Mouse (Mus musculus): ENCODE data around the gene Bcas3. TPM values are rescaled to one million over a fixed set of nuclear protein-coding genes. Genes with fewer than 3 reads are reported as not detected.

The Bcas3 gene
- total RNA-seq, 2 experiments from 2014 or later, result 58.3 to 59.5 TPM

DNA sequence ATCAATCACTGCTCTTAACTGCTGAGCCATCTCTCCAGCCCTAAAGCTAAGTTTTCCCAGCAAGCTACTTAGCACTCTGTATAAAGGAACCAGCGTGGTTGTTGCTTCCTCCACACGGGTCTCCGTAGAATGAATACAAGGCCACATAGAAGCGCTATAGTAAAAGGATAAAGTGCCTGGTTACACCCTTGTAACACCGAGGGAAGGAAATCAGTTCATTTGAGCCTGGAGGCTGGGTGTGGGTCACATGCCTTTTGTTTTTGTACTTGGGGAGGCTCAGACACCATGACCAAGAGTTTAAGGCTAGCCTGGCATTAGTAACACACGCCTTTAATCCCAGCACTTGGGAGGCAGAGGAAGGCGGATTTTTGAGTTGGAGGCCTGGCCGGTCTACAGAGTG, 8.7 kb downstream of the Bcas3 start:
- intact Hi-C loops (cut with DNase I), result no loop called here
- DNase-seq (ENCODE audit: low spot score in 2 of 2), result no peak

DNA sequence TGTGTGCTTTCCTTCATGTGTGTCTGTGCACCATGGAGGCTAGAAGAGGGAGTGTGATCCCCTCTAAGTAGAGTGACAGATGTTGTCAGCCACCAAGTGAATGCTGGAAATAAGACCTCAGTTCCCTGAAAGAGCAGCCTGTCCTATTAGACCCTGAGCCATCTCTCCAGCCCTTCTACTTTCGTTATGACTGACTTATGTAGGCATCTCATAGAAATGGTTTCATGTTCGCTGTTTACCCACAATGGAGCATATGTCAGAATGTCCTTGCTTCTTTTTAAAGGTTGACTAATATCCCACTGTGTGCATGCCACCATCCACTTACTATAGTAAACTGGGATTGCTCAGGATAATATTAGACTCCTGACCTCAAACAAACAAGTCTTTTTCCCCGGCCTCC, 13.2 kb downstream of the Bcas3 start:
- intact Hi-C loops (cut with DNase I), result no loop called here
- DNase-seq (ENCODE audit: low spot score in 2 of 2), result no peak

DNA sequence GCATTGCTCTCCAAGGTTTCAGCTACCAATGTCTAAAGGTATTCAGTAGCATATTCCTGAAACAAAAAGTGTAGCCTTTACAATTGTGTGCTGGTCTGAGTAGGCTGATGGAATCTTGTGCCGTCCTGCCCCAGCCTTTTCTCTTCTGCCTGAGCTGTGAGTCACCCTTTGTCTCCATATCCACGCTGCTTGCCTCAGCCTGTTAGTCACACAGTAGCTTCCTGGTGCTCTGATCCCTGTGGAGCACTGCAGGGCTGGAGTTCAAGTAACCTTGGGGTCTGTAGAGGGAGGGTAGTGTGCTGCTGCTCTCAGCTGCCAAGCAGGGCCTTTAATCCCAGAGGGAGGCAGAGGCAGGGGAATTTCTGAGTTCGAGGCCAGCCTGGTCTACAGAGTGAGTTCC, 14.9 kb downstream of the Bcas3 start:
- no peak for DNase-seq (ENCODE audit: low spot score in 2 of 2)
- intact Hi-C loops (cut with DNase I), result no loop called here

DNA sequence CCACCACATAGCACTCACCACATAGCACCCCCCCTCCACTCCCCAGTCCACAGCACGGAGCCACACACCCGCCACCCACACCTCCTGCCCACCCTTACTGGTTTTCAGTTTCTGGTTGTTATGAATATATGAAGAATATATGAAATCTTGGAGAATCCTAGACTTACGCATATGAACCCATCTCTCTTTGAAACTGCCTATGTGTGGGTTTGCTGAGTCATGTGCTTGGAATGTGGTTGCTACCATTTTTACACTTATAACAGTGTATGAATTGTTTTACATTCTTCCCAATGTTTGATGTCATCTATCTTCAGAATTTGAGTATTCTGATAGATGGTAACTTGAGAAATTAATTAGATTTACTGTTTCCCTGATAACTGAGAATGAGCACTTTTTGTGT, 26.1 kb downstream of the Bcas3 start:
- intact Hi-C loops (cut with DNase I), result no loop called here
- no peak for DNase-seq (ENCODE audit: low spot score in 2 of 2)

DNA sequence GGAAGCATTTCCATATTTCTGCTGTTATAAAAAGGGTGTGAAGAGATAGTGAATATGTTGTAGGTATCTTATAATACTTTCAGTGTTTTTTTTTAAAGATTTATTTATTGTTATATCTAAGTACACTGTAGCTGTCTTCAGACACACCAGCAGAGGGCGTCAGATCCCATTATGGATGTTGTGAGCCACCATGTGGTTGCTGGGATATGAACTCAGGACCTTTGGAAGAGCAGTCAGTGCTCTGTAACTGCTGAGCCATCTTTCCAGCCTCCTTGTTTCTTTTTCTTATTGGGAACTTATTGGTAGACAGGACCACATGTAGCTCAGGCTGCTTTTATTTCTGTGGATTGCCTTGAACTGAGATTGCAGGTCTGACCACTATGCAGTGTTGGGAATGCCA, 27.1 kb downstream of the Bcas3 start:
- DNase-seq (ENCODE audit: low spot score in 2 of 2), result no peak
- intact Hi-C loops (cut with DNase I), result loop anchor here (5.0 kb wide), 3 partner anchors 72 to 687 kb away; no protein-coding TSS in a partner anchor

DNA sequence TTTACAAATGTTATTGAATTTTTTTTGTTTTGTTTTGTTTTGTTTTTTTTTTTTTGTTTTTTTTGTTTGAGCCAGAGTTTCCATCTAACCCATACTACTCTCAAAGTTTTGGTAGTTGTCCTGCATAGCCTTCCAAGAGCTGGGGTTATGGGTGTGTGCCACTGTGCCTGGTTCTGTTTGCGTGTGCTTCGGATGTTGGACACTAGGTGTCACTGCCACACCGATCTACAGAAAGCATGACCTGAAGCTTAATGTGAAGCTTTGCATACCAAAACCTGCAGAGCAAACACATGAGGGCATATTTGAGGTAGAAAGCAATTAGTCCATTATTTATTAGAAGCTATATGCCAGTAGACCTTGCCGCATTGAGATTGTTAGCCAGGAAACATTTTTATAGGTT, 29.1 kb downstream of the Bcas3 start:
- intact Hi-C loops (cut with DNase I), result loop anchor here (5.0 kb wide), 3 partner anchors 70 to 685 kb away; no protein-coding TSS in a partner anchor
- peak; percentile 67 to 79 for DNase-seq (ENCODE audit: low spot score in 2 of 2)

DNA sequence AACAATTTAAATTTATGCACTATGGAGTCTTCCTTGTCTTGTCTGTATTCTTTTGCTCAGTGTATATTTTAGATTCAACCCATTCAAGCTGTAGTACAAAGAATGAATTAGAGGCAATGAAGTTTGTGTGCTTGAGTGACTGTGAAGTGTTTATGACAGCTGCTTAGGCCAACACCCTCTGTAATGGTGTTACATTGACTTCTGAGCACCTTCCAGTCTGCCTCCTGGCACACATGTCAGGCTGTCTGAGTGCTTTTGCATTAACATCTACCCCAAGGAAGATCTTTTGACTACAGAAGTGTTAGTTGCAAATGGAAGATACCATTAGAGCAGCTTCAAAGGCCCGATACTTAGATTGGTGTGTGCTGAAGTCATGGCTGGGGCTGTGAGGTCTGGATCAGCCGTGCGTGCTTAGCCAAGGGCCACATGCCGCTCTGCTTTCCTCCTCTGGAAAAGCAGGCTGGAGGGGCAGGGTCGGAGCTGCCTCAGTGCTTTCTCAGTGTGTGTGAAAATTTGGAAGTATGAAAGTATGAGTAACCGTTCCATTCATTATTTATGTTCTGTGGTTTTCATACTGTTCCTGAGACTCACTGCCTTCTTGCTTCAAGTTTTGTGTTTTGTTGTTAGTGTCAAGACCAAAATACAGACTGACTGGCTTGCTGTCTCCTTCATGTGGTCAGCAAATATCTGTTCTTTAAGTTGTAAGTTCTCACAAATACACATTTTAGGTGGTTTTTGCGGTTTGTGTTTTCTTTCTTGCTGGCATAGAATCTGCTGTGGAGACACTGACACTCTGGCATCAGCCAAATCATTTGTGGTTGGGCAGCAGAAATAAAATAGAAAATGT, 31.2 kb downstream of the Bcas3 start:
- no peak for DNase-seq (ENCODE audit: low spot score in 2 of 2)
- intact Hi-C loops (cut with DNase I), result loop anchor here (5.0 kb wide), 3 partner anchors 68 to 683 kb away; no protein-coding TSS in a partner anchor

DNA sequence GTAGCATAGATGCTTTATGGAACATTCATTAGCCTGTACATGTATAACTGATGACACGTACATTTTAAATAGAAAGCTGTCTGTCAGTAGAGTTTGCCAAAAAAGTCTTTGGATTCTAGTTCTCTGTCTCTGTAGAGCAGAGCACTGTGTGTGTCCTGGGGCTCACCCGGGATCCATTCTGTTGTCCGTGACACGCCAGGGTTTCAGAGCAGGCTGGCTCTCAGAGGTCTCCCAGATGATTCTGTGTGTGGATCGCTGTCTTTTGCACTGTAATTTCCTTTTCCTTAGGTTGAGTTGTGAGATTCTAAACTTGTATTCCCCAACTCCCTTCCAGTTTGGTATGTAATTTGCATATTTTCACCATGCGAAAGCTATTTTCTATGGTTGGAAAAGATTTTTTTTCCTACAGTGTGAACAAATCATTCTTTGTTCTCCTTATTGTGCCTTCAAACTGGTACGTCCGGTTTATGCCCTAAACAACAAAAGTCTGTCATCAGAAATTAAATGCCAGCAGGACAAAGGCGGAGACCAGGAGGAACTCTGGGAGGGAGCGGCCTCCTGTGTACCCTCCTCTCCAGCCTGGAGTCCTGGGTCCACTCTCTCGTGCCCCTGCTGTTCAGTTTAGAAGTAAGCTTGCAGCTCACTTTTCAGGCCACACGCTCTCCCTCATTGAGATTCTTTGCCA, 39.4 kb downstream of the Bcas3 start:
- no peak for DNase-seq (ENCODE audit: low spot score in 2 of 2)
- intact Hi-C loops (cut with DNase I), result no loop called here

DNA sequence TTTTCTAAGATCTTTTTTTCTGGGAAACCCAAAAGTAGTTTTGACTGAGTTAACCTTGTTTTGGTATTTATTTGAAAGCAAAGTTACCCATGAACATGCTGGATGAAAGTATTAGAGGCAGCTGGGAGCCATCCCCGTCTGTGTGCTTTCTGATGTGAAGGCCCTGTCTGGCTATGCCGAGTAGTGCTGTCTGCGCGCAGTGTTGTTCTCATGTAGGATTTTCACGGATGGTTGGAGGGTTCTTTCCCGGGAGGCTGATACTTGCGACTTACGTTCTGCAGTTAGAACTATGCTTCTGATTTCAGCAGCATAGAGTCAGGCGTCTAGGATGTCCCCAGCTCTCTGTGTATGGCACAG, 39.9 kb downstream of the Bcas3 start:
- DNase-seq (ENCODE audit: low spot score in 2 of 2), result no peak
- intact Hi-C loops (cut with DNase I), result no loop called here

DNA sequence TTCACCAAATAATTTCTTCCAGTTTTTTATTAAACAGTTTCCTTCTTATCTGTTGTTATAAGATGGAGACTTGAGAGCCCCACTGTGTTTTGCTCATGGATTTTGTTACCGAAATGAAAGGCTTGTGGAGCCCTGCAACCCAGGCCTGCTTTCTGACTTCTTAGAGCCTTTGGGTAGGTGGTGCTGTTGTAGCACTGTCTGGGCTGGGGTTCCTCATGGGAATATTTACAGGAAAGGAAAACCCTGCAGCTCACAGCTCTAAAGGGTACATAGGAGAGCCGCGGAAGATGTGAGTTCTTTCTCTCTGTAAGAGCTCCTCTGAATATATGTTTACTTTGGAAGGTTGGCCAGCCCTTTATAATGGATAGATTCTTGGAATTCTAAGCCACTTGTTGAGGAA, 41.0 kb downstream of the Bcas3 start:
- DNase-seq (ENCODE audit: low spot score in 2 of 2), result no peak
- intact Hi-C loops (cut with DNase I), result no loop called here

DNA sequence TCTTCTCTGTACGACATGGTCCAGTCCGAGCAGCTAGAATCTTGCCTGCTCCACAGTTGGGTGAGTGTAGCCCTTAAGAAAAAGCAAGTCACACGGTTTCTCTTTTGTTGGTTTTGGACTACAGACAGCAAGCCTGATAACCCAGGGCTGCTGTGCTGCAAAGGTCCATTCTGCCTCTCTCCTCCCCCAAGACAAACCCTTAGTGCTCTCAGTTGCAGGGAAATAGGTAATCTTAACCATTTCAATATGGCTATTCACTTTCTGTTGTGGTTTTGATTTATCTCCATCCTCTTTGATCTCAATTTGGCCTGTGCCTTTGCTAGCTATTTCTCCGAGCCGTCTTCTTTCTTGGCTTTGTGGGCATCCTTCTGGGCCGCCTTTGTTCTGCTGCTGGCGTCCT, 42.4 kb downstream of the Bcas3 start:
- intact Hi-C loops (cut with DNase I), result no loop called here
- DNase-seq (ENCODE audit: low spot score in 2 of 2), result no peak

DNA sequence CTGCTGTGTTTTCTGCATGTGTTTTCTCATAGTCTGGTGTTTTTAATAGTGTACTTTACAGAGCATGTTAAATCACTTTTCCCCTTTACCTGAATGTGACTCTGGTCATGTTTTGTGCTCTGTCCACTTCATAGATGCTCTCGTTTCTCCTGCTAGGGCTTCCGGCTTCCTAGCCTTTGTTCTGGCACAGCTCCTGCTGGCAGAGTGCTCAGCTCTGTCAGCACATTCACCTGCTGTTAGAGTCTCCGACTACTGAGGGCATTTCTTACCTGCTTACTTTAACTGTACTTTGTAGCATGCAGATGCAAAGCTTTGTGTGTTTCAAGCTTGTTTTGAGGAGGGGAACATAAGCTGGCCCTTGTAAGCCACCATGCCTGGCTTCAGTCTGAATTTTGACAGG, 53.6 kb downstream of the Bcas3 start:
- intact Hi-C loops (cut with DNase I), result no loop called here
- no peak for DNase-seq (ENCODE audit: low spot score in 2 of 2)

DNA sequence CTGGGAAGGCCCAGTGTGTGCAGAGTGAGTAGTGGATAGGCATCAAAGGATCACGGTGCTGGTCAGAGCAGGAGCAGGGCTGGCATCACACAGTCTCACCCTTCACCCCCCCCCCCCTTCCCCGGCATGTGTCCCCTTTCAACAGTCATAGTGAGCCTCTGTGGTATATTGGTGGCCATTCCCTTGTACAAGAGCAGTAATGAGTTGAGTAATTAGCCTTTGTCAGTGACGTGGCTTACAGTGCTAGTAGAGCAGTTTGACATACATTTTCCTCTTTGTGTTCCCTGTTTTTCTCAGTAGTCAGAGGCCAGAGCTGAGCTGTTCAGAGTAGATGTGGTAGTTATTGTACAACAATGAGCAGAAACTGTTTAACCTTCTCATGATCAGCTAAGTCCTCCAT, 54.7 kb downstream of the Bcas3 start:
- intact Hi-C loops (cut with DNase I), result no loop called here

DNA sequence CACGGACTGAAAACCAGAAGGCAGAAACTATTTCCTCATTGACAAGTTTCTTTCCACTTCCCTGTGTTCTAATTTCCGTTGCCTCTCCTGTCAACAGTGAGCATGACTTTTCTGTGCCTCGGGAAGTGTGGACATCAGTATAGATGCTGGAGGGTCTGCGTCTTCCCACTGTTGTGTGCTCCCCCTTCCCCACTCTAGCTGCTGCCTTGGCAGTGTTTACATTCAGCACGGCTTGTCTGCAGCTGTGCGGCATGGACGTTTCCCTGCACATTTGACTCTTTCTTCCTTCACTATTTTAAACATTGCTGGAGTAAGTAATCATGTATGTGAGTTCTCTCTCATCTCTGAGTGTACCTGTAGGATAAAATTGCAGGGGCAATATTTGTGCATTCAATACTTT, 59.4 kb downstream of the Bcas3 start:
- DNase-seq (ENCODE audit: low spot score in 2 of 2), result no peak
- intact Hi-C loops (cut with DNase I), result no loop called here

More for the DNA sequence above, 54.7 kb downstream of the Bcas3 start:
- DNase-seq (ENCODE audit: low spot score in 2 of 2), result no peak

DNA sequence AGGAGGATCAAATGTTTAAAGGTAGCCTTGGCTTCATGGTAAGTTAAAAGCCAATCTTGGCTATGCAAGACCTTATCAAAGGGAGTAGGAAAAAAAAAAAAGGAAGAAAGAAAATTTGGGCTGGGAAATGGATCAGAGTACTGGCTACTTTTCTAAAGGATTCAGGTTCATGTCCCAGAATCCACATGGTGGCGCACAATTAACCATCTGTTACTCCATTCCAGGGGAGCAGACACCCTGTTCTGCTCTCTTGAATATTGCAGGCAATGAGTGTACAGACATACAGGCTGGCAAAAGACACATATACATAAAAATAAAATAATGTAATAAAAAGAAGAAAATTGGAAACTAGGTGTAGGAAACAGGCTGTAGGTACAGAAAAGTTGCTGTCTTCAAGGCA, 61.5 kb downstream of the Bcas3 start:
- intact Hi-C loops (cut with DNase I), result no loop called here

DNA sequence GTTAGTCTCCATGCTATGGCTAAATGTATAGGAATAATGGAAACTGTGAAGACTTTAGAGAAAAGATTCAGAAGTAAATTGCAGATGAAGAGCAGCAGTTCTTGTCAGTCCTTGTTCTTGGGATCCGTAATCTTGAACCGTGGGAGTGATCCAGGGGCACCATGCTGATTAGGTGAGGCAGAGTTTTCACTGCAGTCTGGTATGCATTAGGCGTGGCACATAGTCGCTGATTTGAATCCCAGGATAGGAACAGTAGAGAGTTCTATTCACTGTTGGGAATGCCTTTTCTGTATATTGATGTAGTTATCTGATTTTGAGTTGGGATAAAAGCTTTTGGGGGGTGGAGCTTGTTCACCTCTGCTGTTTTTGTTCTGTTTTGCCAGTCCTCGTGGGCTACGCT, 74.4 kb downstream of the Bcas3 start:
- DNase-seq (ENCODE audit: low spot score in 2 of 2), result no peak
- intact Hi-C loops (cut with DNase I), result no loop called here

More for the DNA sequence above, 61.5 kb downstream of the Bcas3 start:
- no peak for DNase-seq (ENCODE audit: low spot score in 2 of 2)

DNA sequence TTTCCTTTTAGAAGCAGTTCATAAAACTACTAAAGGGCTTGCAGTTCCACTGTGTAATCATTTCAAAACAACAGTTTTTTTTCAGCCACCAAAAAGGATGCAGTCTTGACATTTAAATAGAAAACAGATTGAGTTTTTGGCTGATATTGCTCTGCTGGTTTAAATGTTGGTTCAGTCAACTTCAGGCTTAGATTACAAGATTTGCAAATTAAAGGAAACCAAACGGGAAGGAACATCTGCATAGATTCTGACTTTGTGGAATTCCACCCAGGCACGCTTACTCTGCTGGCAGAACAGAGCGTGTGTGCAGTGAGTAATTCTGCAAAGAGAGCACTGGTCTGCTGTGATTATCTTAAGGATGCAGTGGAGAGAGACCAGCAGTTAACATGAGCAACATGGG, 75.3 kb downstream of the Bcas3 start:
- DNase-seq (ENCODE audit: low spot score in 2 of 2), result no peak
- intact Hi-C loops (cut with DNase I), result no loop called here

DNA sequence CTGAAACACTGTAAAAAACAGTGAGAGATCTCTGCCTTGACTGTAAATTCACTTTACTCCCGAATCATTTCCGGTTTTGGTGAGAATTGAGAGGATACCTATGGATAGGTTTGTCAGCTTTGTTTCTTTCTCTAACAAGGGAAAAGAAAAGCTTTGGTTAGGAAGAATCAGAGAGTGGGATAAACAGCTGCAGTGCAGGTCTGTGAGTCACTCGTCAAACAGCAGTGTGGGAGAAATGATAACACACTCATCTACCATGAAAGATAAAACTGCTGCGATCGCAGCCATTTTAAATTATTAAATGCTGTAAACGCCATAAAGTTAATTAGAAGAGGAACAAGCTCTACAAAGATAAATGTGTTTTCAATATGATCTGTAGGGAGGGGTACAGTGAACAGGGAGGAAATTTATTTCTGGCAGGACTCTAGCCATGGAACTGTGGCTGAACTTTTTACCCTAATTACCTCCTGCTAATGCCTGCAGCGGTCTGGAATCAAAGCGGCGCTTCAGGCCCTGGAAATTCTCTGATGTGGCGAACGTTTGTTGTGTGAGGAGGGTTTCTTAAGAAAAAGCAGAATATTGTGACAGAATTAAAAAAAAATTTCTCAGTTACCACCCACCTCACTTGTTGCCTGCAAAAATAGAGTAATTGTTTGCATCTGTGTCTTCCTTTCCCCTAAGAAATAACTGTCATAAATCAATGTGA, 77.9 kb downstream of the Bcas3 start:
- no peak for DNase-seq (ENCODE audit: low spot score in 2 of 2)
- intact Hi-C loops (cut with DNase I), result no loop called here

DNA sequence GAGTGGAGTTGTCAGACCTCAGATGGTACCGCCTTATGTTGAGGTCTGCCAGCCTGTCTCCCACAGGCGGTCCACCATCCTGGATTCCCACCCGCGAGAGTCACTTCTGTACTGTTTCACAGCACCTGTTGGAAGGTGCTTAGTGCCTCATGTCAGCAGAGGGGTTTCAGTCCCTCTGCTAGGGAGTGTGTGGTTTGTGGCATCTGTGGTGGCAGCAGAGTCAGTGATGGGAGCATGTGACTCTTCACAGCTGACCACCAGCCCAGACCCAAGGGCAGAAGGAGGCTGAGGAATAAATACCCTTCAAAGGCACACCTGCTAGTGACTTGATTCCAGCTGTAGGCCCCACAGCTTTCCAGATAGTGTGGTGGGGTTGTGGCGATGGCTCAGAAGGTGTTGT, 94.4 kb downstream of the Bcas3 start:
- intact Hi-C loops (cut with DNase I), result no loop called here
- DNase-seq (ENCODE audit: low spot score in 2 of 2), result no peak

DNA sequence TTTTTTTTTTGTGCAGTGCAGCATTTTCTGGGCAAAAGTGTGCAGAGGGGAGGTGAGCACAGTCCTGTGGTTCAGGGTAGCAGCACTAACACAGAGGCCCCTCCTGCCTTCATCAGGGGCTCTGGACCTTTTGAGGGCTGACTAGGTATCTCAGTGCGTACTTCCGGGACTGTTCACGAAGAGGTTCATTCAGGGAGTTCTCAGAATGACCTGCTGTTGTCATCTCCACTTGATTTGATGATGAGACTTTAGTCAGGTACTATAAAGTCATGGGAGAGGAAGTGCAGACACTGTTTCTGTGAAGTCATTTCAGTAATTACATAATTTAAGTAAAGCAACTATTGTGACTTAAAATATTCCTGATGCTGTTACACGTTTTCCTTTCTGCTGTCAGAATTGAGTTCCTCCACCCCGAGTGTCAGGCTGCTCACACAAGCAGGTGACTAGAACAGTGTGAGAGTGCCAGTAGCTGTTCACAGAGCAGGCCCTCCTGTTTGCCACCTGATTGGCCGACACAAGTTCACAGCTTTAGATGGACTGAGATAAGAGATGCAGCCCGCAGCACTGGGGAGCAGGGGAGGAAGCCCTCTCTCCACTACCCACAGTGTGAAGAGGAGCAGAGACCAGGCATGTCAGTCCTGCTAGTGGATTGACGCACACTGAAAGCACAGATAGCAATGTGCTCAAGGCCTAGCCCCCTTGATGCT, 100.8 kb downstream of the Bcas3 start:
- intact Hi-C loops (cut with DNase I), result loop anchor here (5.0 kb wide), 1 partner anchor 71 kb away; no protein-coding TSS in a partner anchor

More for the DNA sequence above, 100.8 kb downstream of the Bcas3 start:
- DNase-seq (ENCODE audit: low spot score in 2 of 2), result no peak

All from left cerebral cortex, postnatal 14 days (tissue).